Mouse (Mus musculus): ENCODE data around the gene Ide. TPM values are rescaled to one million over a fixed set of nuclear protein-coding genes. Genes with fewer than 3 reads are reported as not detected.

Gene Ide
- polyA plus RNA-seq, 1 experiment from 2014 or later, result 104 TPM

DNA sequence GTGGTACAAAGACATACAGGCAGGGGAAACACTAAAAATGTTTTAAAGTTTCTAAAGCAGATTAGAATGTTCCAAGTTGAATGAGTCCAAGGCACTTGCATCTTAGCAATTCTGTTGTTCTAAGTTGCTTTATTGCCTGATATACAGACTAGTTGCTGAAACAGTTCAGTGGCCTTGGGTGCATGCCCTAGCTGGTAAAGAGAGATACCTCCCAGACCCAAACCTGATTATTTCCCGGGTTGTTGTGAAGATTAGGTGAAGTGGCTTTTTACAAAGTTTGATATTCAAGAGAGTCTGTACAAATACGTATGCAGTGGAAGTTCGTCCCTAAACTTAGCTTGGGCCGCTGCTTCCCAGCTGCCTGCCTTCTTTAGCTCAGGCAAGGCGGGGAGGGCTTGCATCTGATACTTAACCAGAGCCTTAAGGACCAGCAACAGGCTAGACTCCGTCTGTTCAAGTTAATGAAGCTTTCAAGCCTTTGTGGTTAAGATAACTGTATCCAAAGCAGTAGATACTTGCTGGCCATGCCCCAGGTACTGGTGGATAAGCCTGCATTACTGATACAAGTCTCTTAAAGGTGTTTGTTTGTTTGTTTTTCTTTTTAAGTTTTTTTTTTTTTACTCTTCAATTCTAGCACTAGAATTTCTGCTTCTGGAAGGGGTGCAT, 112.3 kb downstream of the Ide start:
- in situ Hi-C loops (cut with MboI; ENCODE audit: low pct_unique_long_range_greater_than_20kb), result no loop called here
- ATAC-seq, result no peak
- CTCF ChIA-PET, result no interaction called here

More for the DNA sequence above, 112.3 kb downstream of the Ide start:
- H3K27me3 ChIP-seq, result no peaks in the 10 kb centered on the region
- no peak for TF ChIP-seq CTCF (IDR thresholded peaks at IDR 0.05)
- no peak for DNase-seq (ENCODE audit: low read depth, low spot score)
- POLR2A ChIA-PET, result no interaction called here

Other genes starting within 250 kb of the Ide start
- gene March5, start 130.3 kb downstream of the Ide start, polyA plus RNA-seq (2021), result 121 TPM
- 8.9 TPM for gene Cpeb3, start 129.3 kb downstream of the Ide start, polyA plus RNA-seq (2021)
- gene Kif11, start 38.6 kb upstream of the Ide start, polyA plus RNA-seq (2021), result 29.4 TPM
- gene Hhex, start 97.0 kb upstream of the Ide start, polyA plus RNA-seq (2021), result 2.1 TPM
- gene Exoc6, start 212.6 kb upstream of the Ide start, polyA plus RNA-seq (2021), result 56.2 TPM

All from Patski (cell line).